Mouse (Mus musculus): ENCODE data around the gene Ptprm. TPM values are rescaled to one million over a fixed set of nuclear protein-coding genes. Genes with fewer than 3 reads are reported as not detected.

Ptprm gene
- polyA plus RNA-seq, 1 experiment, result 34.2 TPM

DNA sequence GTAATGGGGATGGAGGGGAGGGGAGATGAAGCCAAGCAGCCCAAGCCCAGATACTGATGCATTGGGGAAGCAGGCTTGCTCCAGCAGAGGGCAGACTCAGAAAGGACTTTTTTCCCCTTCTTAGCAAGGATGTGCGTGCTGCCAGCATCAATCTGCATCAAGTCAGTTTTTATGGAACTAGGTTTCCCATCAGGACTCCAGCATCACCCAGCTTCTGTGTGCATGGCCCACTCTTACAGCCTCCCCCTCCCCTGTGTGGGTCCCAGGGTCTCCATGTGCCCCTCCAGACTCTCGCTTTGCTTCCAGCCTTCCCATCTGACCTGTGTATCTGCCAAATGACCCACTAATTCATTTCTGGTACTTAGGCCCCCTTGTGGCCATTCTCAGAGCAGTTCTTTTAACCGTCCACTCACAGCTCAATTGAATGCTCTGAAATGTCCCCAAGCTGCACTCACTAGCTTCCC is 599.0 kb downstream of the Ptprm start:
- 47% methylated on average over 3 of the region's 3 CpGs for WGBS
- TF ChIP-seq CTCF (IDR thresholded peaks at IDR 0.05; ENCODE audit: borderline replicate concordance, insufficient read depth, low read depth, low read length), result peak; percentile 23; the same call in 1 of the 2 replicates
- no peak for TF ChIP-seq POLR2A (IDR thresholded peaks at IDR 0.05; ENCODE audit: borderline replicate concordance, insufficient read depth, low read length)
- Histone ChIP-seq H3K4me3 (replicated peaks; ENCODE audit: insufficient read depth, low read depth, low read length) (no peak overlapping the region), H3K27me3 (ENCODE audit: control insufficient read depth, insufficient read depth, low read length) (no peaks in the 10 kb centered on the region; the same call in 1 of the 2 replicates), H3K4me1 (ENCODE audit: control insufficient read depth, insufficient read depth, low read length) (no peaks in the 10 kb centered on the region), H3K27ac (ENCODE audit: insufficient read depth, low read length) (no peak overlapping the region)
- DNase-seq, result peak; percentile 20 to 33

- no peak for DNase-seq
- H3K4me3 ChIP-seq (replicated peaks; ENCODE audit: insufficient read depth, low read depth, low read length), result no peak overlapping the region
- H3K4me1 ChIP-seq (ENCODE audit: control insufficient read depth, insufficient read depth, low read length), result no peaks in the 10 kb centered on the region
- 84% methylated on average over 9 of the region's 9 CpGs for WGBS
- no peak for TF ChIP-seq CTCF (IDR thresholded peaks at IDR 0.05; ENCODE audit: borderline replicate concordance, insufficient read depth, low read depth, low read length)
- TF ChIP-seq POLR2A (IDR thresholded peaks at IDR 0.05; ENCODE audit: borderline replicate concordance, insufficient read depth, low read length), result no peak
- no peaks in the 10 kb centered on the region for H3K27me3 ChIP-seq (ENCODE audit: control insufficient read depth, insufficient read depth, low read length)
- H3K27ac ChIP-seq (ENCODE audit: insufficient read depth, low read length), result no peak overlapping the region
These were observed 599.9 kb downstream of the Ptprm start for GRCm38 (mm10) chr17:66754208-66754865.

DNA sequence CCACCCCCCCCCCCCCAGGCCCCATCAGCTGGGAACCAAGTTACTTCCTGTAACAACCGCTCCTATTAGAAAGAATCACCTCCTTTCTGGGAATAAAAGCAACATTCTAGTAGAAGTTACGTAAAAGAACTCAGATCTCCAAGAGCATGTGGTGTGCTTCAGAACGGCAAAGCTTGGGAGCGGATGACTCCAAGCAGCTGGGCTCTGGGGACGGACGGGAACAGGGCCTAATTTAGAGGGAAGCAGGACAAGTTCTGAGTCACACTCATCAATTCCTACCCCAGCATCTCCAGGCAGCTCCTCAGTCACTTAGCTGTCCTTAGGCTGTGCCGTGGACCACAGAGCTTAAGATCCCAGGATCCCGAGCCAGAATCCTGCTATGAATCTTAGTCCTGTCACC is 602.5 kb downstream of the Ptprm start:
- no peaks in the 10 kb centered on the region for H3K4me1 ChIP-seq (ENCODE audit: control insufficient read depth, insufficient read depth, low read length)
- H3K27me3 ChIP-seq (ENCODE audit: control insufficient read depth, insufficient read depth, low read length), result no peaks in the 10 kb centered on the region
- DNase-seq, result no peak
- TF ChIP-seq POLR2A (IDR thresholded peaks at IDR 0.05; ENCODE audit: borderline replicate concordance, insufficient read depth, low read length), result no peak
- TF ChIP-seq CTCF (IDR thresholded peaks at IDR 0.05; ENCODE audit: borderline replicate concordance, insufficient read depth, low read depth, low read length), result no peak
- H3K27ac ChIP-seq (ENCODE audit: insufficient read depth, low read length), result no peak overlapping the region
- WGBS, result 95% methylated on average over 8 of the region's 8 CpGs
- no peak overlapping the region for H3K4me3 ChIP-seq (replicated peaks; ENCODE audit: insufficient read depth, low read depth, low read length)

- no peak for DNase-seq
- TF ChIP-seq POLR2A (IDR thresholded peaks at IDR 0.05; ENCODE audit: borderline replicate concordance, insufficient read depth, low read length), result no peak
- TF ChIP-seq CTCF (IDR thresholded peaks at IDR 0.05; ENCODE audit: borderline replicate concordance, insufficient read depth, low read depth, low read length), result no peak
- H3K4me1 ChIP-seq (ENCODE audit: control insufficient read depth, insufficient read depth, low read length), result no peaks in the 10 kb centered on the region
- no peak overlapping the region for H3K27ac ChIP-seq (ENCODE audit: insufficient read depth, low read length)
- H3K27me3 ChIP-seq (ENCODE audit: control insufficient read depth, insufficient read depth, low read length), result no peaks in the 10 kb centered on the region
- H3K4me3 ChIP-seq (replicated peaks; ENCODE audit: insufficient read depth, low read depth, low read length), result no peak overlapping the region
- 87% methylated on average over 4 of the region's 4 CpGs for WGBS
These were observed 603.6 kb downstream of the Ptprm start for GRCm38 (mm10) chr17:66750481-66751206.

DNA sequence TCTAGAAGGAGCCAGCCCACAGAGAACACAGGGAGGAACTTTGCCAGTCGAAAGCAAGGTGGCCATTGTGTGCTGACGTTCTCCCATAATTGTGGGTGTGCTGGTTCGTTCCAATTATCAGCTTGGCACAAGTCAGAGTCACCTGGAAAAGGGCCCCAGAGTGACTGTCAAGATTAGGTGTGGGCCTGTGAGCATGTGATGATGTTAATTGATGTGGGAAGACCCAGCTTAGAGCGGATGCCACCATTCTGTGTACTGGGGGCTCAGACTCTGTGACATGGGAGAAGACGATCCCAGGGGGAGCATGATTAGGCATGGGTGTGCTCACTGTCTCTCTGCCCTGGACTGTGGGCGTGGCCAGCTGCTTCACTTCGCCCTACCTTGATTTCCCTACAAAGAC is 604.3 kb downstream of the Ptprm start:
- Histone ChIP-seq H3K27me3 (ENCODE audit: control insufficient read depth, insufficient read depth, low read length) (no peaks in the 10 kb centered on the region), H3K4me3 (replicated peaks; ENCODE audit: insufficient read depth, low read depth, low read length) (no peak overlapping the region), H3K27ac (ENCODE audit: insufficient read depth, low read length) (no peak overlapping the region), H3K4me1 (ENCODE audit: control insufficient read depth, insufficient read depth, low read length) (no peaks in the 10 kb centered on the region)
- TF ChIP-seq CTCF (IDR thresholded peaks at IDR 0.05; ENCODE audit: borderline replicate concordance, insufficient read depth, low read depth, low read length), result no peak
- no peak for TF ChIP-seq POLR2A (IDR thresholded peaks at IDR 0.05; ENCODE audit: borderline replicate concordance, insufficient read depth, low read length)
- WGBS, result 78% methylated on average over 7 of the region's 7 CpGs
- DNase-seq, result no peak

- Histone ChIP-seq H3K4me3 (replicated peaks; ENCODE audit: insufficient read depth, low read depth, low read length) (no peak overlapping the region), H3K4me1 (ENCODE audit: control insufficient read depth, insufficient read depth, low read length) (no peaks in the 10 kb centered on the region), H3K27ac (ENCODE audit: insufficient read depth, low read length) (no peak overlapping the region), H3K27me3 (ENCODE audit: control insufficient read depth, insufficient read depth, low read length) (no peaks in the 10 kb centered on the region)
- DNase-seq, result no peak
- WGBS, result 87% methylated on average over 8 of the region's 8 CpGs
- no peak for TF ChIP-seq POLR2A (IDR thresholded peaks at IDR 0.05; ENCODE audit: borderline replicate concordance, insufficient read depth, low read length)
- no peak for TF ChIP-seq CTCF (IDR thresholded peaks at IDR 0.05; ENCODE audit: borderline replicate concordance, insufficient read depth, low read depth, low read length)
These were observed 607.8 kb downstream of the Ptprm start for GRCm38 (mm10) chr17:66746506-66746905.

DNA sequence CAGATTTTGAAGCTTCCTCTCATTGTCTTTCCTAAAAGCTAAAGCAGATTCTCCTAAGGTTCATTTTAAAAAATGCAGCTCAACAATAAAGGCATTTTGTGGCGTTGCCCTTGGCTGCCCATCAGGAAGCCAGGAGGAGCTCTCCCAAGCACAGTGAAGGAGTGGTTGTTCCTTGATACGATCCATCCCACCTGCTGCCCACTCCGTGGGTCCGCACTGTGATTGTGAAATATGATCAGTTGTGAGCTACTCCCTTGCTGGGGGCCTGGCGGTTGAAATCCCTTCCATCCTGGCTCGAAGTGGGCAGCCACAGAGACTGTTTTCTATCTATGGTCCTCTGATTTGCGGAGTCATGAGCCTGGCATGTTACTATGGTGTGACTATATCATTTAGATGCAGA is 610.9 kb downstream of the Ptprm start:
- H3K4me3 ChIP-seq (replicated peaks; ENCODE audit: insufficient read depth, low read depth, low read length), result no peak overlapping the region
- DNase-seq, result no peak
- no peak overlapping the region for H3K27ac ChIP-seq (ENCODE audit: insufficient read depth, low read length)
- WGBS, result 69% methylated on average over 7 of the region's 7 CpGs
- H3K27me3 ChIP-seq (ENCODE audit: control insufficient read depth, insufficient read depth, low read length), result no peaks in the 10 kb centered on the region
- no peaks in the 10 kb centered on the region for H3K4me1 ChIP-seq (ENCODE audit: control insufficient read depth, insufficient read depth, low read length)
- TF ChIP-seq CTCF (IDR thresholded peaks at IDR 0.05; ENCODE audit: borderline replicate concordance, insufficient read depth, low read depth, low read length) (no peak), POLR2A (IDR thresholded peaks at IDR 0.05; ENCODE audit: borderline replicate concordance, insufficient read depth, low read length) (no peak)

Measured in cerebellum, adult 2 months (tissue).